Mouse (Mus musculus) megakaryocyte, adult 5-6 weeks (primary cell): ENCODE measurements around the gene Spon1. TPM values are rescaled to one million over a fixed set of nuclear protein-coding genes. Genes with fewer than 3 reads are reported as not detected.

ENCODE experiments used
- ATAC-seq: 2 replicates; pipeline ENCODE4 v1.8.0; 2016; ENCODE audit warnings: mild to moderate bottlenecking, inconsistent platforms; ENCODE audit not compliant: poor library complexity, severe bottlenecking
- total RNA-seq, 2 experiments: library from RNA; stranded (forward) in 1 of 2; stranded (reverse) in 1 of 2; fragments of 153-499, 151-499 nt in 1 of 2; fragments of 221-1000, 200-1000 nt in 1 of 2; gene quantifications; 2 replicates each; pipeline versions ENCODE4 v1.2.3 to v1.2.4; 2015 to 2017

Gene Spon1
- total RNA-seq, 2 experiments from 2014 or later: 0.13 to 0.22 TPM

DNA sequence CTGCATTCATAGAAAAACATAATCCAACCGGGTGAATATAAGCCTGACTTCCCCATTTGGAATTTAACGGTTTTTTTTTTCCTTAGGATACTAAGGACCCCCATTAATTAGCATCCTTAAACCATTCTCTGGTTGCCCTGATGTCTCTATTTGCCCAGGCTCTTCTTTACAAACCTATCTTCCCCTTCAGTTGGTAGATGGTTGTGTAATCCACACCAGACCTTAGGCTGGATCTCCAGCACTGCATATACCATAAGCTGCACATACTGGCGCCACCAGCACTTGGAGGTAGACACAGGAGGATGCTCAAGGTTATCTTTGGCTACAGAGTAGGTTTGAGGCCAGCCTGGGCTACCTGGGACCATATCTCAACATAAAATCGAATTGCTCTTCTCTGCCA is 71.4 kb downstream of the Spon1 start:
- peak; percentile 33; the same call in 1 of the 2 replicates for ATAC-seq

DNA sequence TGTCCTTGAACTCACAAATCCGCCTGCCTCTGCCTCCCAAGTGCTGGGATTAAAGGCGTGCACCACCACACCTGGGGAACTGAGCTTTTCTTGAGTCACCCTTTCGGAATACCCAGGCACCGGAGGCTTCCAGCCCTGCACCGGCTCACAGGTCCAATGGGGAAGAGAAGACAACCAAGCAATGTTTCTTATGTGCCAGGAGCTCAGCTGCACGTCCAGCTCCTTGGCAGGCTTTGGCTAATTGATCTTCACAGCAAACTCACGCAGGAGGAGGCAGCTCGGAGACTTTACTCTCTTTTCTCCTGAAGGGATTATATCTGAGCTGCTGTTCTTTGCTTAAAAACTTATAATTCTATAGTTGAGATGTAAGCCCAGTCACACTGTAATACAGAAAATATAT is 73.6 kb downstream of the Spon1 start:
- ATAC-seq: no peak

DNA sequence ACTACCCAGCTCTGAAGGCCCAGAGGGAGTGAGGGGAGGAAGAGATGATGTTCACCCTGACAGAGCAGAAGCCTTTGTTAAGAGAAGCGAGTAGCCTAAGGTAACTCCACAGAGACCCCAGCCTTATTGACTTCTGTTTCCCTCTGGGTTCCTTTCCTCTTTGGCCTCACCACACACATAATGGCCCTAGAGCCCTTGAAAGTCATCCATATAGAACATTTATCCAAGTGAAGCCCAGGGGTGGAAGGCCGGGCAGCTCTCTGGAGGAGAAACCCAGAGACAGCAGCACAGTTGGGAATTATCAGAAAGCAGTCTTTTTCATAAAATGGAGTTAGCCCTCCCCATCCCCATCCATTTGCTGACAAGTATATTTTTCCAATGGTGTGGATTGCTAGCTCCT is 75.7 kb downstream of the Spon1 start:
- no peak for ATAC-seq

DNA sequence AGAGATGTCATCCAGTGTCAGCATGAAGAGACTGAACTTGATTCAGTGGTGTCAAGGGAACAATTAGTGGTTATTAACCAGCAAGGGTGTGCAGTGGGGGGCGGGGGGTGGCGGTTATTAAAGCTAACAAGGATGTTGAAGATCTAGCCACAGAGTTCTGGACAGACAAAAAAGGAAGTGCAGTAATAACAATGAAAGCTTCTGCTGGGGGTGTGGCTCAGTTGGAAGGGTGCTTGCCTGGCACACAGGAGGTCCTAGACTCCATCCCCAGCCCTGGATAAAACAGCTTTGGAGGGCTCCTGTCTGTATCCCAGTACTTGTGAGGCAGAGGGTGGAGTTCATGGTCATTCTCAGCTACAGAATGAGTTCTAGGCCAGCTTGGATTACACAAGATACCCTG is 77.4 kb downstream of the Spon1 start:
- ATAC-seq: peak; percentile 74

DNA sequence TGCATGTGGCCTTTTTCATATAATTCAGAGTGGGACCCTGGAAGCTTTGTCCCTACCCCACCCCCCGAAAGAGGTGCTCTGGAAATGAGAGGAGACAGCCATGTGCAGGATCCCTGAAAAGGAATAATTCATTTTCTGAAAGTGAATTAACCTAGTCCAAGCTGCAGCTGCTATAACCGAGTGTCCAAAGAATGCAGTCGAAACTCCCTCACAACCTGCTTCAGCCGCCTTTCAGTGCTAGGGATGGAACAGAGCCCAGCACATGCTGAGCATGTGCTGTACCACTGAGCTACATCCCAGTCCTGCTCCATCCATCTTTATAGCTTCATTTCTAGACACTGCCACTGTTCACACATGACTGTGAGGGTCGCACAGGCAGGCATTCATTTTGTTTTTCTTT is 79.4 kb downstream of the Spon1 start:
- no peak for ATAC-seq

DNA sequence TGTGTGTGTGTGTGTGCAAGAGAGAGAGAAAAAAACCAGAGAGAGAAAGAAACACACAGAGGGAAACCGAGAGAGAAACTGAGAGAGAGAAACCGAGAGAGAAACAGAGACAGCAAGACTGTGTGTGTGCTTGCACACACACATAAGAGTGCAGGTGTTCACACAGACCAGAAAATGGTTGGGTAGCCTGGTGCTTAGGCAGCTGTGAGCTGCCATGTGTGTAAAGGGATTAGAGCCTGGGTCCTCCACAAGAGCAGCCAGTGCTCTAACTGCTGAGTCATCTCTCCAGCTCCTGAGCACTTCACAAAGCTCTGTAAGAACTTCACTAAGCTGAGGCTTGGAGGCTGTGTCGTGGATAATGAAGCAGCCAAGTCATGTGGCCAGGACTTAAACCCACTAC is 80.8 kb downstream of the Spon1 start:
- peak; percentile 49 for ATAC-seq

DNA sequence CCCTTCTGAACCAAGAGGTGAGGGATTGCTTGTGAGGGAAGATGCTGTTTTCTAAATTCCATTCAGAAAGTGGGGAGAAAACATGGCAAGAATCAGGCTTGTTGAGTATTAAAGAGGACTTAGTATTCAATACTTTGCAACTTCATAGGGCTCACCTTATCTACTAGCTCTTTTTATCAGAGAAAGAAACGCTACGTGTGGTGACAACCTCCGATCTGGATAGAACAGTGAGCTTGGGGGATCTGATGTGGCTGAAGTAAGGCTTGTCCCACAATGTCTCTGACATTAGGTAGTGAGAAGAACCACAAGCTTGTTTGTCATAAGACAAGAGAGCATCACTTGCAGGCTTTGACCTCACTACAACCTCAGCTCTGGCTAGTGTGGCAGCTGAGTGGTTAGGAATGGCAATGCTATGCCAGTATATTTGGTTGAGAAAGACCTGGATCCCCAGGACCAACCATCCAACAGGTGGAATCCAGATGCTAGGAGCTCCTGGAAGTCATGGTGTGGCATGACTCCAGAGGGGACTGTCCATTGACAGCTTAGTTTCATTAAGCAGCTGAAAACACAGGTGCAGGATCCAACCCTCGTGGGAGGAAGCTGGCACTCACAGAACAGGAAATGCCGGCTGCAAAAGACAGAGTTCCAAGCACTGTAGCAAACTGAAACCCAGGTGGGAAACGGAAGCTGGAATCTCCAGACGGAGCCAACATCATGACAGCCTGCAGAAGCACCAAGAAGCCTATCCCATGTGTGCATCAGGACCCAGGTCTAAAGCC is 81.4 kb downstream of the Spon1 start:
- ATAC-seq: no peak

DNA sequence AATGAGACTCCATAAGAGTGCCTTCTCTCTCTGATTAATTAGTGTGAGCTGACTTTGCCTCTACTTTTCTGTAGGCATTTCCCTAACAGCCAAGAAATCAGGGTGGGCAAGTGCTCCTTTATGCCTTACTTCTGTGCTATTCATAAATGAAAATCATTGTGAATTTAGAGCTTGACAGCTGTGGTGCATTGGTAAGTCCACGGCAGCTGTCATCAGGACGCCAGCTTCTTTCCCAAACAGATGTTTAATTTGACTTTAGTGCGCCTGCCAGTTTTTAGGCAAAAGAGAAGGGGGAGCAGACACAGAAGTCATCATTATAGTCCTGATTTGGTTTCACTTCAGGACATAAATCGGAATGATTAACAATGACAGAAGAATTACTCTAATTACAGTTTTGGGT is 84.6 kb downstream of the Spon1 start:
- no peak for ATAC-seq

DNA sequence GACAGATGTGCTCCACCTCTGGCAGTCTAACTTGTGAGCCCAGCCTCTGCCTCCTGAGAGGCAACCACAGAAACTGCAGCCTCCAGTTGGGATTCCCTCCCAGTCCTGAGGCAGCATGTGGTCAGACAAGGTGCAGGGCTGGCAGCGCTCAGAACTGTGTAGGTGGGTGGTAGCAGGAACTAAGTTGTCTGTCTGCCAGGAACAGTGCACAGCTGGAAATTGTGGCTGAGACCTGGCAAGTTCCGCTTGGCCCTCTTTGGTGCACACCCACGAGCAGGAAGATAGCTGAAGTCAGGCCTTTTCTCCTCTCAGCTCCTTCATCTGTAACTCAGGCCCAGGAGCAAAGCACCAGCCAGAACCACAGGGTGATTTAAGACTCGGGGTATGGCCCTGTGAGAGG is 89.6 kb downstream of the Spon1 start:
- ATAC-seq: peak; percentile 65

DNA sequence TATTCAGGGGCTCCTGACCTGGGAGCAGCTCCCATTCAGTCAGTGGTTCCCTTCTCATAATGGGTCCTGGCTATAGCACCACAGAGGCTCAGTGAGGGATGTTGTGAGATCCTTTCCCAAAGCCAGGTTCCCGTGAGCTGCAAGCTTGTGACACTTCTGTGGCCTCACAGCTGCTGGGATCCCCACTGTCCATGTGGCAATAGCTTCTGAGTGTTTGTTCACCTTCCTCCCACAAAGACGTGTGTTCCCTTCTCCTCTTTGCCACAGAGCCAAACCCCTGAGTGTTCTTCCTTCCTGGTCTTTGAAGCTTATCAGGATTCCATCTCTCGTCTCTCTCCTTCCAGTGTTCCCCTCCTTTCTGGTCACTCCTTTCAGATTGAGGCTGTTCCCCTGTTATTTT is 90.3 kb downstream of the Spon1 start:
- peak; percentile 70 for ATAC-seq

DNA sequence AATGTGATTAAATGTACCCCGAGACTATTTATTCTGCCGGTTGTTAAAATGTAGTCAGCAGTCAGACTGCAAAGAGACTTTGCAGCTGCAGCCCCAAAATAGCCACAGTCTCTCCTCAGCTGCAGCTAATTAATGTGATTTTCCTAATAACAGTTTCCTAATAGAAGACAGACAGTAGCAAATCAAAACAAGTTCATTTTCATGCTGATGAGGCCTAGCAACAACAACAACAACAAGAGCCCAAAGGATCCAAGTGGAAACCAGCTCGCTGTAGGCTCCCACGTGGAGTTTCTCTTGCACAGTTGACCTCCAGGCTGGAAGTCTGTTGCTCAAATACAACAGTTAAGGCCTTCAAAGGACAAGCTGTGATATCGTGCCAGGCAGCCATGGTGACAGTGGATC is 93.7 kb downstream of the Spon1 start:
- ATAC-seq: no peak

DNA sequence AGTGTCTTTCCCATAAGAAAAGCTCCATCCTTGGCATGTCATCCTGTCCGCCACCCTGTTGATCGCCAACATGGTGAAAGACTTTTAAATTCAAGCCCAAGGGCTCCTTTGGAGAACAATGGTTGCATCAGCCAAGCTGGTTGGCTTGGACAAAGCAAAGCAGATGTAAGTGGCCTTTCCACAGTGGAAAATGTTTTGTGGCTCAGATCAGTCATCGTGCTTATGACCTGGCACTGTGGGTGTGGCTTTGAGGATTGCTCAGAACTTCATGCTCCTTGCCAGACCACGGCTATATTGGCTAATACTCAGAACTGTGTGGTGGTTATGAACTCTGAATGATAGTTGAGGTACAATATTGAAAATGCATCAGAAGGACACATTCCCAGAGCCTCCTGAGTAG is 96.2 kb downstream of the Spon1 start:
- peak; percentile 44 for ATAC-seq

DNA sequence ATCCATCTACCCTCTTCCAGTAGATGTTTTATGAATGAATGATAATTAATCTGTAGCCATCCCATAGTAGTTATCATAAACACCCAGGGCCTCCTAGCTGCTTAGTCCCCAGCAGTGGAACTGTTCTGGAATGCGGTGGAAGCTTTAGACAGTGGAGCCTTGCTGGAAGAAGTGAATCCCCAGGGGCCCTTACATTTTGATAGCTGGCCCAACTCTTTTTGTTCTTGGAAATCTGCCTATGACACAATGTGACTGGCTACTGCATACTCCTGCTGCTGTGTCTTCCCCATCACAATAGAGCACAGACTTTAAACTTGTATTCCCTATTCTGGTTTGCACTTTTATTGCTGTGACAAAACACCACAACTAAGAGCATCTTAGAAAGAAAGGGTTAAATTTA is 107.0 kb downstream of the Spon1 start:
- ATAC-seq: no peak

DNA sequence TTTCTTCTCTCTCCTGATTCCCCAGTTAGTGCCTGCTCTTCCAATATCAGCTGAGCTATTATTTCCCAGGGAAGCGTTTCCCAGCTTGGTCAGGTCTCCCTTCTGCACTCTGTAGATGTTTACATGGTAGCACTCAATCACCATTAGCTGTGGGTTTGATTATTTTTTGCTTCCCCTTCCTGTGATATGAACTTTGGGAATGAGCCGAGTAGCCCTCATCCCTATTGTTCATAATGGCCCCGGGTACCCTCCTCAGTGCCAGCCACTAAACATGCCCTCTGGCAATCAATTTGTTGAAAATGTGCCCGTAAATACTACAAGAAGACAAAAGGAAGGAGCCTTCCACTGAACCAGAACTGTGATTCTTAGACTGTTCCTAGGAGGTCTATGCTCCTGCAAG is 111.7 kb downstream of the Spon1 start:
- ATAC-seq: no peak

DNA sequence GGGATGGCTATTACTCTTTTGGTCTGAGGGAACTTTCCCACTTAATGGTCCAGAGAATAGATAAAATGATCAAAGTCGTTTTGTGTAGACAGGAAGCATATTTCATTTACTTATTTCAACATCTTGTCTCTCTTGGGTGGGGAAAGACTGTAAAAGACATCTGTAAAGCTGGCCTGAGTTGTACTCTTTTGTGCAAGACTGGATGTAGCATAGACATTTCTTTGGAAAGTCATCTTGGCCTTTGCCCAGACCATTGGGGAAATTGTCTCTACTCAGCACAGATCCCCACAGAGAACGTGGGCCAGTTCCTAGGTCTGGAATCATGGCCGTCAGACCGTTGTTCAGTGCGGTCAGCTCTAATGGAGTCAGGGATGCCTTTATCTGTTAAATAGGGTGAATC is 112.1 kb downstream of the Spon1 start:
- ATAC-seq: no peak

DNA sequence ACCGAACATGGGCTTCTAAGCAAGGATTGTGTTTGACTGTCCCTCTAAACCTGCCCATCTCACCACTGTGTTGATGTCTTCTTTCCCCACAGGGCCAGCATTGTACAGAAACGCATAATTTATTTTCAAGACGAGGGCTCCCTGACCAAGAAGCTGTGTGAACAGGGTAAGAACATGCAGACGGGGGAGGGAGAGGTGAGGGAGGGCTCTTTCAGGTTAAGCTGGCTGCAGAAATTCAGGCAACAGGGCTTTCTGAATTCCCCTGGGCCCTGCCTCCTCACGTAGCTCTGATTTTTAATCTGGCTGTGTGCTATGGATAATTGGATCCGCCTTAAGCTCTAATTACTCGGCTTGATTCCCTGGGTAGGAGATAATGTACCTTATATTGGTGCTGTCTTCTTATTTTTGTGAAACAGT is 113.3 kb downstream of the Spon1 start:
- no peak for ATAC-seq

DNA sequence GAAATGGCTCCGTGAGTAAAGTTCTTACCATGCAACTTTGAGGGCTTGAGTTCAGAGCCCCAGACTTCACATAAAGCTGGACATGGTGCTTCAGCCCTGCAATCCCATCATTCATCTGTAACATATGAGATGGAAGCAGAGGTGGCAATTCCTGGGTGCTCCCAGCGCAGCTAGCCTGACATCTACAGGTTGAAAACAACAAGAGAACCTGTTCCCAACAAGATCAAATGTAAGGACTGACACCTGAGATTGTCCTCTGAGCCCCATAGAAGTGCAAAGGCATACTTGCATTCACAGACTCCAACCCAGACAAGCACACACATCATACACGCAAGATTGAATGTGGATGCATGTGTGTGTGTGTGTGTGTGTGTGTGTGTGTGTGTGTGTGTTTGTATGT is 114.2 kb downstream of the Spon1 start:
- no peak for ATAC-seq

DNA sequence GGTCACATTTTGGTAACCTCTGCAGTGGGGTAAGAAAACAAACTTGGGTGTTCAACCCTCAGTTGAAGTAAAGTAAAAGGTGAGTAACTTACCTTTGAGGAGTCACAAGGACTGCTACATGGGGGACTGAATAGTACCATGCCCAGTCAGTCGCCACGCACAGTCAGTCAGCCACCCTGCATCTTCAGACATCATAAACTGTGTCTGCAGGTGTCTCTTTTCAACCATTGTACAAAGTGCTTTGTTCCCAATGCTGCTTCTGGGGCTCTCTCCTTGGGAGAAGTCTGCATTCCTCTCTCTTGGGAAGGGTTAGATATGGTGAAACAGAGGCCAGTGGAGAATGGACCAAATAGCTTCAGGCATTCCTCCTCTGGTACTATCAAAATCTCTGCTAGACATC is 125.0 kb downstream of the Spon1 start:
- ATAC-seq: no peak

DNA sequence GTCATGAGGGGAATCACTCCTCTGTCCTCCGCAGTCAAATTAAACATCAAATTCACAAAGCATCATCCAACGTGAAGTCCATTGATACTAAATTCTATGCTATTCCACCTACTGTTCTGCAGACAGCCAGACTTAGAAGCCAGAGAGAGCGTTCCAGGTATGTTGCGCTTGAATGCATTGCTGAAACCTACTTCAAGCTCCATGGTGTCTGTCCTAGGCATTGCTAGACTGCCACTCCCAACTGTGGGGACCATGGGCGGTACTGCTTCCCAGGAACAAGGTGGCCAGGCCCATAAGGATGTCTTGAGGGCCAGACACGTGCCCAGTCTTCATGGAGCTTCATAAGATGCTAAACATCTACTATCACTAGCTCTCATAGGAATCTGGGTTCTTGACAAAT is 125.7 kb downstream of the Spon1 start:
- no peak for ATAC-seq

DNA sequence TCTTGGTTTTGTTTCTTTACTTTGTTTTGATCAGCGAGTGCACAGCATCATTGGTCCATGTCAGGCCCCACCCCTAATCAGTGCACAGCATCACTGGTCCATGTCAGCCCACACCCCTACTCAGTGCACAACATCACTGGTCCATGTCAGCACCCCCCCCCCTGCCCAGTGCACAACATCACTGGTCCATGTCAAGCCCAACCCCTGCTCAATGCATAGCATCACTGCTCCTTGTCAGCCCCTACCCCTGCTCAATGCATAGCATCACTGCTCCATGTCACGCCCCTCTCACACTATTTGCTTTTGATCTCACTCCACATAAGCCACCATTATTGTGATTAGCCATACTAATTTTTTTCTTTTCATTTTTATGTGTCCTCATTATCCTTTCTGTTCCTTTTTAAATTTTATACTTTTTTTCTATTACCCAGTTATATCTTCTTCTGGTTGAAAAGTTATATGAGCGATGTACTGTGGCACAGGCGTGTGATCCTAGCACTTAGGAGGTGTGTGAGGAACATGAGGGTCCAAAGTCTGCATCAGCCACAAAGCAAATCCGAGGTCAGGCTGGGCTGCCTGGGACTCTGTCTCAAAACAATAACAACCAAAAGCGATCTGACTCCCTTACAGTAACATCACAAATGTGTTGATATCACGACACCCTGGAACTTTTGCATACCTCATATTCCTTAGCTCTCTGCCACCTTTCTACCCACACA is 128.3 kb downstream of the Spon1 start:
- no peak for ATAC-seq

DNA sequence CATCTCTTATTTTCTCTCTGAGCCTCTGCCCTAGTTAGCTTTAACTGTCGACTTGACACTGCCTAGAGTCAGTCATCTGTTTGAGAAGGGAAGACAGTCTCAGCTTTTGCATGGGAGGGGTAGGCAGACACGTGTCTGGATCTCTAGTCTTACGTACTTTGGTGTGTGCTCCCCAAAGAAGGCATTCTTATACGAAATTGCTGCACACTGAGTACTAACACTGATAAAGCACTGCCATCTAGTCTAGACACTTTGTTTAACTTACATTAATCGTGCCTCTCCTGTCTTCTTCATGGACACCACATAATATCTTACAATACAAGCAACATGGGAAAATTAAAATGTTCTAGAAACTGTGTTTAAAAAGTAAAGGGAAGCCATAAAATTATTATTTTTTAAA is 129.5 kb downstream of the Spon1 start:
- ATAC-seq: no peak

DNA sequence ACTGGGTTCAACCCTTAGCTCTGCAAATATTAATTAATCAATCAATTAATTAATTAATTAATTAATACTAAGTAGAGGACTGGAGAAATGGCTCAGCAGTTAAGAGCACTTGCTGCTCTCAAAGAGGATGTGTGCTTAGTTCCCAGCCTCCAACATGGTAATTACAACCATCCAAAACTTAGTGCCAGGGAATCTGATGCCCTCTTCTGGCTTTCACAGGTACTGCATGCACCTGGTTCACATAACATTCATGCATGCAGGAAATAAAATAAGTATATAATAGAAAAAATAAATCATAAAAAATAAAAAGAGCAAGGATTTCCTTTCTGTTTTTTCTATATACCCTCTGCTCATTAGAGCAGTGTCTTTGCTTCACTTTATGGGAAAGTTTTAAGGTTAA is 132.6 kb downstream of the Spon1 start:
- ATAC-seq: no peak

DNA sequence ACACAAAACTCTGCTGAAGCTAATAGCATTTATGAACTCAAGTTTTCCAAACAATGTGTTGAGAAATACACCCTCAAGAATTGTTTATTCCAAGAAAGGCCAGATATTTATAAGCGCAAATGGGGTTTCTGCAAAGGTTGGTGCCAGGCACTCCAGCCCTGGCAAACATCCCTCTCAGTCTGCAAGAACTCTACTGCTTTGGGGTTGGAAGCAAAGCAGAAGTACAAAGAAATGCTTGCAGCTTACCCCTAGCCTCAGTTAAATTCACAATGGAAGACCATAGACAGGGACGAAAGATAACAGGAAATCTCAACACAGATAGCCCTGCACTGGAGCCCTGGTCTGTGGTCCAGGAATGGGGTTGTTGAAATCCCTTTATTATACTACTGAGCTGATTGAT is 135.7 kb downstream of the Spon1 start:
- ATAC-seq: no peak
